Mouse (Mus musculus): ENCODE measurements around the gene Fgfr2. TPM values are rescaled to one million over a fixed set of nuclear protein-coding genes. Genes with fewer than 3 reads are reported as not detected.

Fgfr2 gene
- total and polyA plus RNA-seq, 2 experiments from 2014 or later = 12.1 to 32.6 TPM

GRCm38 (mm10) chr7:131543623-131544481 lies 1579.3 kb downstream of the Fgfr2 start:
- TF ChIP-seq CTCF (IDR thresholded peaks at IDR 0.05) = no peak
- peaks cover 80% of the 10 kb centered on the region for H3K27me3 ChIP-seq (ENCODE audit: insufficient read depth, low read length)
- H3K4me1 ChIP-seq (ENCODE audit: insufficient read depth, low read length) = no peaks in the 10 kb centered on the region
- ATAC-seq (ENCODE audit: low FRiP score) (no peak), DNase-seq (ENCODE audit: low spot score) (no peak)
- H3K9me3 ChIP-seq (ENCODE audit: low read length) = no peaks in the 10 kb centered on the region
- H3K36me3 ChIP-seq (ENCODE audit: insufficient read depth, low read length) = no peaks in the 10 kb centered on the region
- H3K4me2 ChIP-seq (ENCODE audit: low read depth, low read length, poor library complexity, severe bottlenecking) = no peak overlapping the region
- WGBS = under 1% methylated on average over 75 of the region's 75 CpGs
- H3K9ac ChIP-seq (replicated peaks; ENCODE audit: low read length, poor library complexity, severe bottlenecking) = no peak overlapping the region
- no peak overlapping the region for H3K27ac ChIP-seq (ENCODE audit: low read depth, low read length)
- H3K4me3 ChIP-seq (ENCODE audit: low read depth, low read length) = 0 out of 2 replicates have a peak overlapping the region, but pooled peaks have one; percentile 6

GRCm38 (mm10) chr7:131542872-131543622 lies 1580.1 kb downstream of the Fgfr2 start:
- no peaks in the 10 kb centered on the region for H3K9me3 ChIP-seq (ENCODE audit: low read length)
- H3K36me3 ChIP-seq (ENCODE audit: insufficient read depth, low read length) = no peaks in the 10 kb centered on the region
- no peak overlapping the region for H3K9ac ChIP-seq (replicated peaks; ENCODE audit: low read length, poor library complexity, severe bottlenecking)
- ATAC-seq (ENCODE audit: low FRiP score) (no peak), DNase-seq (ENCODE audit: low spot score) (no peak)
- H3K27ac ChIP-seq (ENCODE audit: low read depth, low read length) = no peak overlapping the region
- no peak for TF ChIP-seq CTCF (IDR thresholded peaks at IDR 0.05)
- H3K4me3 ChIP-seq (ENCODE audit: low read depth, low read length) = peak overlapping the region; percentile 18
- WGBS = 1% methylated on average over 53 of the region's 71 CpGs
- H3K27me3 ChIP-seq (ENCODE audit: insufficient read depth, low read length) = peaks cover 80% of the 10 kb centered on the region
- H3K4me1 ChIP-seq (ENCODE audit: insufficient read depth, low read length) = no peaks in the 10 kb centered on the region
- peak overlapping the region; percentile 30 for H3K4me2 ChIP-seq (ENCODE audit: low read depth, low read length, poor library complexity, severe bottlenecking)

- WGBS = under 1% methylated on average over 60 of the region's 65 CpGs
- Histone ChIP-seq H3K9me3 (ENCODE audit: low read length) (no peaks in the 10 kb centered on the region), H3K27me3 (ENCODE audit: insufficient read depth, low read length) (peaks cover 73% of the 10 kb centered on the region), H3K36me3 (ENCODE audit: insufficient read depth, low read length) (no peaks in the 10 kb centered on the region), H3K4me1 (ENCODE audit: insufficient read depth, low read length) (no peaks in the 10 kb centered on the region), H3K27ac (ENCODE audit: low read depth, low read length) (no peak within 1 kb of the TSS), H3K4me2 (ENCODE audit: low read depth, low read length, poor library complexity, severe bottlenecking) (peak within 1 kb of the TSS; percentile 30), H3K4me3 (ENCODE audit: low read depth, low read length) (peak within 1 kb of the TSS; percentile 18), H3K9ac (replicated peaks; ENCODE audit: low read length, poor library complexity, severe bottlenecking) (no peak within 1 kb of the TSS)
- TF ChIP-seq CTCF (IDR thresholded peaks at IDR 0.05) = no peak
- DNase-seq (ENCODE audit: low spot score) (no peak), ATAC-seq (ENCODE audit: low FRiP score) (peak; percentile 20; the same call in 1 of the 2 replicates)
Observed at GRCm38 (mm10) chr7:131542115-131542871, 1580.9 kb downstream of the Fgfr2 start, which contains the start of gene Hmx3. Gene Hmx3 (plus strand): TSS chr7:131542867.

- no peaks in the 10 kb centered on the region for H3K36me3 ChIP-seq (ENCODE audit: insufficient read depth, low read length)
- no peaks in the 10 kb centered on the region for H3K9me3 ChIP-seq (ENCODE audit: low read length)
- H3K4me2 ChIP-seq (ENCODE audit: low read depth, low read length, poor library complexity, severe bottlenecking) = peak overlapping the region; percentile 30; the same call in 1 of the 2 replicates
- ATAC-seq (ENCODE audit: low FRiP score) = no peak
- no peak for TF ChIP-seq CTCF (IDR thresholded peaks at IDR 0.05)
- H3K4me3 ChIP-seq (ENCODE audit: low read depth, low read length) = no peak overlapping the region; the same call in 1 of the 2 replicates
- 1% methylated on average over 41 of the region's 41 CpGs for WGBS
- no peak overlapping the region for H3K27ac ChIP-seq (ENCODE audit: low read depth, low read length)
- peaks cover 64% of the 10 kb centered on the region for H3K27me3 ChIP-seq (ENCODE audit: insufficient read depth, low read length)
- H3K4me1 ChIP-seq (ENCODE audit: insufficient read depth, low read length) = no peaks in the 10 kb centered on the region
- no peak overlapping the region for H3K9ac ChIP-seq (replicated peaks; ENCODE audit: low read length, poor library complexity, severe bottlenecking)
- no peak for DNase-seq (ENCODE audit: low spot score)
Observed at GRCm38 (mm10) chr7:131541184-131542114, 1581.7 kb downstream of the Fgfr2 start.

GRCm38 (mm10) chr7:131539979-131540378 lies 1583.2 kb downstream of the Fgfr2 start:
- peak; percentile 88 for DNase-seq (ENCODE audit: low spot score)
- TF ChIP-seq CTCF (IDR thresholded peaks at IDR 0.05) = peak; percentile 90
- Histone ChIP-seq H3K4me3 (ENCODE audit: low read depth, low read length) (no peak overlapping the region), H3K4me2 (ENCODE audit: low read depth, low read length, poor library complexity, severe bottlenecking) (no peak overlapping the region), H3K9me3 (ENCODE audit: low read length) (no peaks in the 10 kb centered on the region), H3K27me3 (ENCODE audit: insufficient read depth, low read length) (peaks cover 53% of the 10 kb centered on the region), H3K27ac (ENCODE audit: low read depth, low read length) (no peak overlapping the region), H3K4me1 (ENCODE audit: insufficient read depth, low read length) (no peaks in the 10 kb centered on the region), H3K9ac (replicated peaks; ENCODE audit: low read length, poor library complexity, severe bottlenecking) (no peak overlapping the region), H3K36me3 (ENCODE audit: insufficient read depth, low read length) (no peaks in the 10 kb centered on the region)
- no peak for ATAC-seq (ENCODE audit: low FRiP score)
- under 1% methylated on average over 7 of the region's 7 CpGs for WGBS

Measured in midbrain, postnatal 0 days (tissue).